Mouse (Mus musculus) mouse embryonic stem cell (cell line): ENCODE results near the gene Dpf1.

Experiments used
- in situ Hi-C, 2 experiments: fragments of 300-500 bp; cut with MboI; formaldehyde crosslinking; loops; 1 replicate in 1 of 2; 3 replicates in 1 of 2; pipeline ENCODE4 v1.14.3; 2019 to 2020; ENCODE audit warnings: low sequenced_read_pairs in 2 of 2, low pct_unique_long_range_greater_than_20kb in 1 of 2, mixed read lengths in 1 of 2; ENCODE audit not compliant: unreplicated experiment in 1 of 2

Gene Dpf1

DNA sequence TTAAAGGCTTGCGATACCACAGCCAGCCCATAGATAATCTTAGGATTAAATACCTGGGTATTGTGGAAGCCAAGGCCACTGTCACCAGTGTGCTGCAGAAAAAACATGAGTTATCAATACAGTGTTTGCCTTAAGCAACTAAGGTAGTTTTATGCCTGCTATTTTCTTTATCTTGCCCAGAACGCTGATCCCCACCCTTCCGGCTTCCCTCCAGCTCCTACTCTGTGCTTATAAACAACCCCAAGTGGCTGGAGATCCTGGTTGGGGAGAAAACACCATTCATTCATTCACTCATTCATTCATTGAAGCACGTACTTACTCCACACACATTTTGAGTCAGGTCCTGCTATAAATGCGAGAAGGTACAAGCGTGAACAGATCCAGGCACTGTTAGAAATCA lies 19.2 kb upstream of the Dpf1 start:
- in situ Hi-C loops: no loop called here

DNA sequence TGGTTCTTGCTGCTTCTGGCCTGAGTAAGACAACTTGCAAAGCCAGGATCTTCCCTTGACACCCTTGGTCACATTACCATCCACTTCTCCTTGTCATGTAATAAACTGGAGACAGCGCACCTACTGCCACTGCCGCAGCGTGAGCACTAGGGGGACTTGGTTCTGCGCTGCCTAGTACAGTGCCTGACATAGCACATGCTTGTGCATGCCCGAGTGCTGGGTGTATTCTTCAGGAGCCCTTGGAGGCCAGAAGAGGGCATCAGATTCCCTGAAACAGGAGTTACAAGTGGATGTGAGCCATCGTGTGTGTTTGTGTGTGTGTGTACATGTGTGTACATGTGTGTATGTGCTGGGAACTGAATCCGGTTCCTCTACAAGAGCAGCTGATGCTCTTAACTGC lies 16.3 kb upstream of the Dpf1 start:
- in situ Hi-C loops: no loop called here

DNA sequence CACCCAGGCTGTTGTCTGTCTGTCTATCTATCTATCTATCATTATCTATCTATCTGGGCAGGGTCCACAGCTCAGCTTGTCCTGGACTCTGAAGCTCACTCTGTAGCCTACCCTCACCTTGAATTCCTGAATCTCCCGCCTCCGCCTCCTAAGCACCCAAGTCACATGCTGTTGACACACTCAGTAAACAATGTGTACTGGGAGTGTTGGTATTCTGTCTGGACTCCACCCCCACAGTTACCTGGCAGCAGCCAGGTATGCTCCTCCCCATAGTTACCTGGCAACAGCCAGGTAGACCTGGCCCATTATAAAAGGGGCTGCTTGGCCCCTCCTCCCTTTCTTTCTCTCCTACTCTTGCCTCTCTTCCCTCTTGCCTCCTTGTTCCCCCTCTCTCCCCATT lies 15.7 kb upstream of the Dpf1 start:
- in situ Hi-C loops: no loop called here

DNA sequence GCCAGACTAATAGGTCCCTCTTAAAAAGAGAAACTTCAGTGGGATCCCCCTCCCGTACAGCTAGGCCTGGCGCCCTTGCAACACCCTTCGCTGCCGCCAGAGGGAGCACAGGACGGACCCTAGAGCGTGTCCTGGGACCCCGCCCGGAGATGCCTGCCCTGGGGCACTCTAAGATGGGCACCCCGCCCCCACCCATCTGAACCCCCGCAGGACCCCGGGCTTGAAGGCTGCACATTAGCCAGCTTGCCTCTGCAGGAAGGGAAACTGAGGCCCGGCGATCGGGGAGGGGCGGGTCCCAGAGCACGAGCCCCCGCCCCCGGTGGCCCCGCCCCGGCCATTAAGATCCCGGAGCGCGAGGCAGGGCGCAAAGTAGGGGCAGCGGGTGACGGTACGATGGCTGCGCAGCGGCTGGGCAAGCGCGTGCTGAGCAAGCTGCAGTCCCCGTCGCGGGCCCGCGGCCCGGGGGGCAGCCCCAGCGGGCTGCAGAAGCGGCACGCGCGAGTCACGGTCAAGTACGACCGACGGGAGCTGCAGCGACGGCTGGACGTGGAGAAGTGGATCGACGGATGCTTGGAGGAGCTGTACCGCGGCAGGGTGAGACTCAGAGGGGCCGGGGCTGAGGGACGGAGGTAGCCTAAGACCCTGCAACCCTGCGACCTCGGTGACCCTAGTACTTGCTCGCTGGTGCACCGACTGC lies 14.7 kb upstream of the Dpf1 start, which contains the start of gene Ppp1r14a:
TSS of gene Ppp1r14a (plus strand) at position 367 of the 697 bp plus-strand sequence.
- in situ Hi-C loops: no loop called here

DNA sequence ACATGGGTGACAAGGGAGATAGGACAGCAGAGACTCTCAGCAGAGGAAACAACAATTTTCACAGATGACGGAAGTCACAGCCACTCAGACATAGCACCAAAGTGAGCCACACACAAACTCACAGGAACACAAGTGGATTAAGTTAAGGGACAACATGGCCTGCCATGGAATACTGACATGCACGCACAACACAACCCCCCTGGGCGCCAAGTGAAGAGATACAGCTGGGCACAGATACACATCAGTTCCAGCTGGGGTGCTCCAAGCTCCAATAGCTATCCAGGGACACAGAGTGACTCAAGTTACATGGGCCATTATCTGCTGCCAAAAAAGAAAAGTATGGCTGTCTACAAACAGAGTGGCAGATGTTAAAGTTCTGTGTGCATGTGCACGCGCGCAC lies 13.9 kb upstream of the Dpf1 start:
- in situ Hi-C loops: loop anchor here in 1 of 2 experiments (10.0 kb wide), 1 partner anchor 235 kb away; no protein-coding TSS in a partner anchor

DNA sequence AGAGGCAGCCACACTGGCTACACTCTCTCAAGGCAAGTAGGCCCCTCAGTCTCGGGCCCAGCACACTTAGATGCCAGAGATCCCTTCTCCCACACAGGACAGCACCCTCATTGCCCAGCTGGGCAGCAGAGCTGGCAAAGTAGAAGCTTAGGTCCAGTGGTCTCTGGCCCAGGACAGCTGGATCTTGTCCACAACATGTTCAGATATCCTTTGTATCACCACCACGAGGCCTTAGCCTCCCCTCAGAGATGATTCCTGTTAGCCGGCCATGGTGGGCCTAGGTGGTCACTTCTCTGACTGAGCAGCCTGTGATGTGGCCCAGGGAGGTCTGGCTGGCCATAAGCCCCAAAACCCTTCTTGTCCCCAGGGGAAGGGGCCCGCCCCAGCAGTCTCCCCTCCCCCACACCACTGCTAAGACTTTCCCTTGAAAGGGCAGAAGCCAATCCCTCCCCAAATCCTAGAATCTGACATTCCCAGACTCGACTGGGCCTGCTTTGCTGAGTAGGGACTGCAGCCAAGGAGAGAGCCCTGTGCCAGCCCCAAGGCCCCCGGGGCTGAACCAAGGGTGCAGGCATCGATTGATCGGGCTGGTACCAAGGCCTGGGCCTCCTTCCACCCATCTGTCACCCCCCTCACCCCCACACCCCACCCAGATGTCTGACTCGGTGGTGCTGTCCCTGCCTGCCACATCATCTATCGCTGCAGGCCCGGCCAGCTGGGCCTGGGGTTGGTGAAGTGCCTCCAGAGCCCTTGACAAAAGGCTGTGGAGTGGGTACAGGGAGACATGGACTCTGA lies 12.9 kb upstream of the Dpf1 start:
- in situ Hi-C loops: loop anchor here in 1 of 2 experiments (10.0 kb wide), 1 partner anchor 236 kb away; no protein-coding TSS in a partner anchor

DNA sequence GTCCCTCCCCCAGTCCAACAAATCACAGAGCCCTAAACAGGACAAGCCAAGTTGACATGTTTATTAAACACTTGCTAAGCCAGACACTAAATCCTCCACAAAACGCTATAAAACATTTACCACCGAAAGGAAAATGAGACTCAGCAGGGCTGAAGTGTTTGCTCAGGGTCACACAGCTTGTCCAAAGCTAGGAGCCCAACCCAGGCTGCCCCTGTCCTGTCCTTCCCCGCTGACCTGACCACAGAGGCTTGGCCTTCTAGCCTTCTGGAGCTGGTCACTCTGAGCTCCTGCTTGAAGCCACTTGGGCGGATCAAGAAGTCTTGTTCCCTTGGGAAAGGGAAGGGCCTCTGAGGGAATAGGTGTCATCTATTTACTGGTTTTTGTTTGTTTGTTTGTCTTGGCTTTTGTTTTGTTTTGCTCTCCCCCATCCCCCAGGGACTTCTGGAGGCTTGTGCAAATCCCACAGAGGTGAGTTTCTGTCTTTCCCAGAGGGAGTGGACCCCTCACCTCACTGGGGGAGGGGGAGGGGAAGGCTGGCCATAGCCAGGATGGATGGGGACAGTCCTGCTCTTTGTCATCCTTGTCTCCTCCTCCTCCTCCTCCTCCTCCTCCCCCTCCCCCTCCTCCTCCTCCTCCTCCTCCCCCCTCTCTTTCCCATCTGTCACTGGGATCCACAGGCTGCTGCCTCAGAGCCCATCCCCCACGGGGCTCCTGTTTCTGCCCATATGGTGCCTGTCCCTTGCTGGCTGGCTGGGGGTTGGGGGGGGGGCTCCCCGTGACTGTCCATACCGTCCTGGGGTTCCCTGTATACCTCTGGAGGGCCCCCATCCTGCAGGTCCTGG lies 11.9 kb upstream of the Dpf1 start:
- in situ Hi-C loops: loop anchor here in 1 of 2 experiments (10.0 kb wide), 1 partner anchor 237 kb away; no protein-coding TSS in a partner anchor

DNA sequence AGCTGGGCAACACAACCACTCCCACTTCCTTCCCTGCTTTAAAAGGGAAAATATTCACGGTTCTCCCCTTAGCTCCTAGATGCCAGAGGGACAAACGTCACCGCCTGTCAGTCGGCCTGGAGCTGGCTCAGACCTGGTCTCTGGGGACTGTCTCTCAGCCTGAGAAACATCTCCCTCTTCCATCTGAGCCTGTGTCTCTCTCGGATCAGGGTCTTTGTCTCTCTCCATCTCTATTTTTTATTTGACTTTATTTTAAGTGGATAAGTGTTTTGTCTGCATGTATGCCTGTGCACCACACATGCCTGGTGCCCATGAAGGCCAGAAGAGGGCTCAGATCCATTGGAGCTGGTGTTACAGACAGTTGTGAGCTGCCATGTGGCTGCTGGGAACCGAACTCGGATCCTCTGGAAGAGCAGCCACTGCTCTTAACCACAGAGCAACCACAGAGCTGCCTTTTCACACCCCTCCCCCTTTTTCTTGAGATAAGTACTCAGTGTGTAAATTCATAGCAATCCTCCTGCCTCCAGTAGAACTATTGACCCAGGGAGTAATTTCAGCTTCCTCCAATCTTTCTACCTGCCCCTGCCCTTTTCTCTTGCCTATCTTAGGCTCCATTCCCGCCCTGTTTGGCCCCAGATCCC lies 11.2 kb upstream of the Dpf1 start:
- in situ Hi-C loops: loop anchor here in 1 of 2 experiments (10.0 kb wide), 1 partner anchor 238 kb away; no protein-coding TSS in a partner anchor

DNA sequence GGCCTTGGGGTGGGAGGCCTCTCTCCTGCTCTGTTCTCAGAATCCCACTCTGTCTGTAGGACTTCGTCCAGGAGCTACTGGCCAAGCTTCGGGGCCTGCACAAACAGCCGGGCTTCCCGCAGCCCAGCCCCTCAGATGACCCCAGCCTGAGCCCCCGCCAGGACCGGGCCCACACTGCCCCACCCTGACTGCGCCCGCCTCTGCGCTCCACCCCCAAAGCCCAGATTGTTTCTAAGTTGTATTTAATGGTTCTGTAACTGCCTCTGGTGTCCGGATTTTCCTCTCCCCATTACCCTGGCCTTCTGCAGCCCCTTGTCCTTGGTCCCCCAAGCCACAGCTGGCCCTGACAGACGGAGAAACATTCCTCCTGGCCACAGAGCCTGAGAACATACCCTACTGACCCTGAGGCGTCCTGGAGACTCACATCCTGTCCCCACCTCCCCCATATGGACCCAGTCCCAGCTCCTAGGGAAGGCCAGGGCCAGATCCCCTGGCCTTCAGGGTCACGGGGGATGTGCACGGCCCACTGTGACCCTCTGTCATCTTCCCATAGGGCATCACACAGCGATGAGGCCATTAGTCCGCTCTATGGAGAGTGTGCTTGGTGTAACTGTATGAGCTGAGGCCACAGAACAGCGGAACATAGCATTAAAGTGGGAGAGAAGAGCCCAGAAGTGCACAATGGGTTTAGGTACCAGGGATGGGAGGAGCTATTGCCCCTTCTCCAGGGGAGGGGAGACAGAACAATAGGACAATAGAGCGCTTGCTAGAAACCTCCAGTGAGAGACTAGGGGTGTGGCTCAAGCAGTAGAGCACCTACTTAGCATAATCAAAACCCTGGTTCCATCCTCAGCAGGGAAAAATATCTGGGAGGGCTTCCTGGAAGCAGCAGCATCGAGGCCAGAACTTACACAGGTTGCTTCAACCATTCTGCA lies 10.4 kb upstream of the Dpf1 start:
- in situ Hi-C loops: loop anchor here in 1 of 2 experiments (10.0 kb wide), 1 partner anchor 239 kb away; no protein-coding TSS in a partner anchor

DNA sequence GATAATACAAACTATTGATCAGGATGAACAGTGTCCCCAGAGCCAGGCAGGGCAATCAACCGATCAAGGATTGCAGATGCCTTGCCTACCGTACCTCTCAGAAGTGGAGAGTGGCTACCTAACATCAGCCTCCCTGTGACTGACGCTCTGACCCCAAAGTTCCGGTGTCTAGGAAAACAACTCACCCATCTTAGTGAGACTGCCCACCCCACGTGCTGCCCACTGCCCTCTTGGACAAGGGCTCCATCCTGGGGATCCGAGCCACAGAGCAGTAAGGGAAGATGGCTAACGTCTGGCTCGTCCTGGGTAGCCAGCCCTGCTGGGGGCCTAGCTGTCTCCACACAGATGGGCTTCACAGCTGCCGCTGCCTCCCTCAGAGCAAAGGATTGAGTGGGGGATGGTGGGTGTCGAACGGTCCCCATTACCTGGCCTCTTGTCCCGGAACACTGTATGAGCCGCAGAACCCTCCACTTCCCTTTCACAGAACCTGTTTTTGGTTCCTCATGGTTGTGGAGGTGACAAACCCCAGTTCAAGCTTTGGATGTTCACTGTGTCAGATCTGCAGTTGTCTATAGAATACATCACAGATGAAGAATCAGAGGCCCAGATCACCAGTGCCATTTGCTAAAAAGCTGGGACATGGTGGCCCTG lies 9.5 kb upstream of the Dpf1 start:
- in situ Hi-C loops: loop anchor here in 1 of 2 experiments (10.0 kb wide), 1 partner anchor 239 kb away; no protein-coding TSS in a partner anchor

DNA sequence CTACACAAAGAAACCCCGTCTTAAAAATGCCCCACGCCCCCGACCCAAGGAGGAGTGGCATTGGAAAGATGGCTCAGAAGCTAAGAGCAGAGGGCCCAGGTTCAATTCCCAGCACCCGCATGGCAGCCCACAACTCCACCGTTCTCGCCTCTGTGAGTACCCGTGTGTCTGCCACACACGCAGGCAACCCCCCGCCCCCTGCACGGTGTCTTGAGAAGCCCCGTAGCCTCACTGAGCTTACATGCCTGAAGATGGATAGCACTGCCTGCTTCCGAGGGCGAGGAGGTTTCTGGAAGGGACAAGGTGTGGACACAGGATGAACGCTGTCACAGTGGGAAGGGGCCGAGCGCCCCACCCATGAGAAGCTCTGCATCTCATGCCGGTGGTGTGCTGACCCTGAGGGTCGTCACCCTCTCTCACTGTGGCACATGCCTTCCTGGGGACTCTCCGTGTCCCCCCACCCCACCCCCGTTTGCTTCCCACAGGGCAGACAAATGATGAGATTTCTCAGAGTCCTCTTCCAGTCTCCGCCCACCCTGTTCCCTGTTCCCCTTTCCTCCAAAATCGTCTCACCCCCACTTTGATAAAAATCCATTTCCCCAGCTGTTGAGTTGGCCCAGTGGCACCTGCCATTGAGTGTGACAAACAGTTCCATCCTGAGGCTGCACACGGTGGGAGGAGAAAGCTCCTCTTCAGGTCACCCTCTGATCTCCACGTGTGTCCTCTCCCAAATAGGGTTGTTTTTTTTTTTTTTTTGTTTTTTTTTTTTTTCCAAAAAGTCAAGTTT lies 7.7 kb upstream of the Dpf1 start:
- in situ Hi-C loops: loop anchor here in 1 of 2 experiments (10.0 kb wide), 1 partner anchor 241 kb away; no protein-coding TSS in a partner anchor

DNA sequence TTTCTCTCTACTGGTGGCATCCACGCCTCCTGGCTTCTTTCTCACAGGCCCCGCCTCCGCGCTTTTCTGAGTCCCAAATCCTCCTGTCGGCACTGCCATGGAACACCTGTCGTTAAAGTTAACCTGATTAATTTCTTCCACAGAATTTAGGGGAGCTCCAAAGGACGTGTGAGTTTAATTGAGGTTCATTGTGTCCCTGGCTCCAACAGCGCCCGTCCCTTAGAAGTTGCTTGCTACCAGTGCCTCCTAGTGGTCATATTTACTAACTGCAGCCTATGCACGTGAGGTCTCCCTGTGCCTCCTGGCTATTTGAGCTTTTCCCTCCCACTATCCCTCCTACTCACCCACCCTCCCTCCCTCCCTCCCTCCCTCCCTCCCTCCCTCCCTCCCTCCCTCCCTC lies 6.8 kb upstream of the Dpf1 start:
- in situ Hi-C loops: loop anchor here in 1 of 2 experiments (10.0 kb wide), 1 partner anchor 242 kb away; no protein-coding TSS in a partner anchor

DNA sequence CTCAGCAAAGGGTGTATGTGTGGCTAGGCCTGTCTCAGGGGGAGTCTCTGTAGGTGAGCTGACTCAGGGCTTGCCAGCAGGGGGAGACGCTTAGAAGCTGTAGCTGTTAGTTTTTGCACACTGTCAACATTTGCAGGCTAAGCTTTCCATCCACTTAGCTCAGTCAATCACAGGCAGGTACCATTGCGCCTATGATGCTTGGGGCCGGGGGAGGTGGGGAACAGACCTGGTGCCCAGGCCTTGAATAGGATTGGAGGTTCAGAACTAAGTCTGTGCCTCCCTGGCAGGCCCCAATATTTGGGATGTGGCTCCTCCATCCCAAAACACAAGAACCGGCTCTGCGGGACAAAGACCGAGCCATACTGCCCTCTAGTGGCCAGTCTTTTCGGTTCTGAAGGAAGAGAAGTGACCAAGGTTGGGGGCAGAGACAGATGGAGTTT lies 2.6 kb upstream of the Dpf1 start:
- in situ Hi-C loops: no loop called here

DNA sequence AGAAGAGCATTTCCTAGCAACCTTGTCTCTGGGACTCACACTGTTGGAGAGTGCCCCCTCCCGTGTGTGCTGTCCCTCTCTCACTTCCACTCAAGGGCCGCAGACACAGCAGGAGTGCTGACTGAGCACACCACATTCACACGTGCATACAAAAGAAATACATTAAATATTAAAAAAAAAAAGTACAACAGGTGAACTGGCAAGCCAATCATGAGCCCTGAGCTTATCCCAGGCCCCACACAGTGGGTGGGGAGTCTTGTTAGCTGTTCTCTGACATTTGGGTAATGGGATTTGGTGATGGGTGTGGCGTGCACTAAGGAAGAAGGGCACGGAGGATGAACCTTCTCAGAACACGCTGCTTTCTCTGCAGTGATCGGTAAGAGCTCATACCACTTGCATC lies 1.1 kb upstream of the Dpf1 start:
- in situ Hi-C loops: no loop called here

DNA sequence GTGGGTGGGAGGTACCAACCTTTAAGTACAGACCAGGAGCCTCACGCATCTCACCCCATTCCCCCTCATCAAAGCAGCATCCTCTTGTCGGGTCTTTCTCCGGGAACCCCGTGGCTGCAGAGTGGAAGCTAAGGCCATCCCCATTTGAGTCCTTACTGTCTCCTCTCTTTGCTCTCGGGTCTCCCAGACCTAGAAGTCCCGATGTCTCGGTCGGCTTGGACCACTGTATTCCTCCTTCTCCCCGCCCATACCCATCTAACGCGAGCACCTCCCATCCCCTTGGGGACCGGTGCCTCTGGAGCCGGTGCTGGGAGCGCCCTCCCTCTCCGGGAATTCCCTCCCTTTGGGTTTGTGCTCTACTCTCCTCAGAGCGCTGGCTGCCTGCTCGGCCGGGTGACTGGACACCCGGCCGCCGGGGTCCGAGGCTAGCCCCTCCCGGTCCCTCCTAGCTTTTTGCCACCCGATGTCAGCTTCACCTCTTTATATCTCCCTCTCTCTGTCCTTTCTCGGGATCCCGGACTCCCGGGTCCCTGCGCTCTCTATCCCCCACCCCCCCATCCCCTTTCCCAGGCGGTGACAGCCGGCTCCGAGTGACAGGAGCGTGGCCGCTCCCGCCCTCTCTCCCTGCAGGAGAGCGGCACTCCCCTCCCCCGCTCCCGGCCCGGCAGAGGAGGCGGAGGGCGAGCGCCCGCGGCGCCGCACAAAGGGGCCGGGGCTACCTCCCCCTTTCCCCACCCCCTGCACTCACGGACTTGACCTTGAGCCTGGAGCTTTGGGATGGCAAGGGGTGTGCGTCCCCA lies 912 bp downstream of the Dpf1 start:
- in situ Hi-C loops: no loop called here
